Mouse (Mus musculus) E14TG2a.4 (cell line): ENCODE results near the gene Cisd3.
A peak's percentile ranks its signal among the peaks of the same experiment; 100 is the strongest.

Experiments used
- H3K27me3 ChIP-seq: 2 replicates; pipeline ENCODE4 v1.6.1; 2014; ENCODE audit warnings: low read length, control low read depth; ENCODE audit not compliant: insufficient read depth
- H3K36me3 ChIP-seq: 2 replicates; pipeline ENCODE4 v1.6.1; 2014; ENCODE audit warnings: low read length, control low read depth; ENCODE audit not compliant: insufficient read depth
- H3K4me1 ChIP-seq: replicated peaks from 2 replicates; pipeline ENCODE4 v1.6.1; 2014; ENCODE audit warnings: low read depth, low read length, control low read depth
- H3K4me3 ChIP-seq: replicated peaks from 2 replicates; pipeline ENCODE4 v1.5.1; 2014; ENCODE audit warnings: mild to moderate bottlenecking, low read length
- H3K9me3 ChIP-seq: 2 replicates; pipeline ENCODE4 v1.6.1; 2014; ENCODE audit warnings: low read length, control low read depth
- CTCF ChIP-seq: conservative IDR thresholded peaks from 2 replicates; pipeline ENCODE4 v1.5.1; 2014; ENCODE audit warnings: low read length
- NANOG ChIP-seq: IDR thresholded peaks from 2 replicates; pipeline ENCODE4 v1.6.1; 2014; ENCODE audit warnings: borderline replicate concordance, low read length, mixed read lengths
- POU5F1 ChIP-seq: IDR thresholded peaks from 2 replicates; pipeline ENCODE4 v1.6.1; 2014; ENCODE audit warnings: low read length, borderline replicate concordance

The Cisd3 gene

GRCm38 (mm10) chr11:97689861-97690260 lies 4.2 kb downstream of the Cisd3 start:
- Histone ChIP-seq H3K36me3 (peaks cover 89% of the 10 kb centered on the region), H3K4me3 (no peak overlapping the region; the same call in 1 of the 2 replicates), H3K9me3 (no peaks in the 10 kb centered on the region), H3K27me3 (no peaks in the 10 kb centered on the region), H3K4me1 (peaks cover 93% of the 10 kb centered on the region)
- TF ChIP-seq POU5F1, result no peak
- TF ChIP-seq CTCF, result peak; percentile 85

- H3K36me3 ChIP-seq, result peaks cover 72% of the 10 kb centered on the region
- 0 out of 2 replicates have a peak overlapping the region, but pooled peaks have one; percentile 37 for H3K4me3 ChIP-seq
- peaks cover 91% of the 10 kb centered on the region for H3K4me1 ChIP-seq
- no peaks in the 10 kb centered on the region for H3K9me3 ChIP-seq
- TF ChIP-seq POU5F1 (no peak), CTCF (no peak), NANOG (no peak)
- no peaks in the 10 kb centered on the region for H3K27me3 ChIP-seq
Measured at GRCm38 (mm10) chr11:97694435-97694834, 8.8 kb downstream of the Cisd3 start.

- Histone ChIP-seq H3K27me3 (no peaks in the 10 kb centered on the region), H3K4me1 (peaks cover 85% of the 10 kb centered on the region), H3K9me3 (no peaks in the 10 kb centered on the region), H3K4me3 (peak overlapping the region; percentile 94), H3K36me3 (peaks cover 65% of the 10 kb centered on the region)
- TF ChIP-seq CTCF (no peak), NANOG (no peak), POU5F1 (no peak)
Measured at GRCm38 (mm10) chr11:97694921-97695711, 9.5 kb downstream of the Cisd3 start.

GRCm38 (mm10) chr11:97695712-97696401 lies 10.2 kb downstream of the Cisd3 start:
- peaks cover 82% of the 10 kb centered on the region for H3K4me1 ChIP-seq
- H3K9me3 ChIP-seq, result no peaks in the 10 kb centered on the region
- no peak for TF ChIP-seq CTCF
- H3K27me3 ChIP-seq, result peaks cover 4% of the 10 kb centered on the region
- peaks cover 58% of the 10 kb centered on the region for H3K36me3 ChIP-seq
- H3K4me3 ChIP-seq, result peak overlapping the region; percentile 94

- TF ChIP-seq NANOG, result no peak; the same call in 1 of the 2 replicates
- no peak for TF ChIP-seq CTCF
- TF ChIP-seq POU5F1, result no peak
- no peaks in the 10 kb centered on the region for H3K9me3 ChIP-seq
- peaks cover 82% of the 10 kb centered on the region for H3K4me1 ChIP-seq
- H3K27me3 ChIP-seq, result peaks cover 12% of the 10 kb centered on the region
- H3K36me3 ChIP-seq, result peaks cover 52% of the 10 kb centered on the region
- H3K4me3 ChIP-seq, result peak overlapping the region; percentile 94
Measured at GRCm38 (mm10) chr11:97696669-97697068, 11.0 kb downstream of the Cisd3 start.

- H3K9me3 ChIP-seq, result no peaks in the 10 kb centered on the region
- TF ChIP-seq NANOG, result no peak
- peaks cover 48% of the 10 kb centered on the region for H3K36me3 ChIP-seq
Measured at GRCm38 (mm10) chr11:97697199-97697890, 11.7 kb downstream of the Cisd3 start.

GRCm38 (mm10) chr11:97697891-97698529 lies 12.4 kb downstream of the Cisd3 start:
- Histone ChIP-seq H3K27me3 (peaks cover 14% of the 10 kb centered on the region), H3K9me3 (no peaks in the 10 kb centered on the region), H3K36me3 (peaks cover 41% of the 10 kb centered on the region), H3K4me1 (peaks cover 78% of the 10 kb centered on the region), H3K4me3 (peak overlapping the region; percentile 94)
- no peak for TF ChIP-seq NANOG
- TF ChIP-seq POU5F1, result no peak
- no peak for TF ChIP-seq CTCF

More at GRCm38 (mm10) chr11:97697199-97697890, 11.7 kb downstream of the Cisd3 start:
- Histone ChIP-seq H3K27me3 (peaks cover 14% of the 10 kb centered on the region), H3K4me1 (peaks cover 80% of the 10 kb centered on the region), H3K4me3 (peak overlapping the region; percentile 94)
